Mouse (Mus musculus): Measurements from ENCODE around the gene Gprc5c.

The Gprc5c gene

DNA sequence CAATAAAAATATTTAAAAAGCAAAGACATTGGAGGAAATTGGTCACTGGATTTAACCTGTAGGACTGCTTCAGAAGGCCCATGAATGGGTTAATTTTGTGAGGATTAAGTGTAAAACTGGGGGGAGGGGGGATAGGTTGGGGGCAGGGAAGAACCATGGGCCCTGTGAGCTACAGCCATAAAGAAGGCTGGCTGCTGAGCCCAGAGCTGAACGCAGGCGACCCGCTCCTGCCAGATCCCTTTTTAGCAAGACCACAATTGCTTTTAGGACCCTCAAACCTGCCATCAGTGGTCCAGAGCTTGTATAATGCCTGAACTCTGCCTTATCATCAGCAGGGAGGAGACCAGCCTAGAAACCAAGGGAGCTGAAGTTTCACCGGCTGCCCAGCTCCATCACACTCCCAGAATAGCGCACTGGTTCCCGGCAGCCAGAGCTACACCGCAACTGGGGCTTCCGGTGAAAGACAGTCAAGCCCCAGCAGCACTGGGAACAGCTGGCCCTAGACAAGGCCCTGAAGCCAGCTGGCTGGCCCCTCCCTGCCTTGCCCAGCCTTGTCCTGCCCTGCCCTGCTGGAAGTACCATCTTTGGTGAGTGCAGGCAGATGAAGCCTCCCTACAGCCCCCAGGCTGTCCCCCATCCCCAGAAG is 7.0 kb upstream of the Gprc5c start:
- DNase-seq (ENCODE audit: low spot score), result no peak

DNA sequence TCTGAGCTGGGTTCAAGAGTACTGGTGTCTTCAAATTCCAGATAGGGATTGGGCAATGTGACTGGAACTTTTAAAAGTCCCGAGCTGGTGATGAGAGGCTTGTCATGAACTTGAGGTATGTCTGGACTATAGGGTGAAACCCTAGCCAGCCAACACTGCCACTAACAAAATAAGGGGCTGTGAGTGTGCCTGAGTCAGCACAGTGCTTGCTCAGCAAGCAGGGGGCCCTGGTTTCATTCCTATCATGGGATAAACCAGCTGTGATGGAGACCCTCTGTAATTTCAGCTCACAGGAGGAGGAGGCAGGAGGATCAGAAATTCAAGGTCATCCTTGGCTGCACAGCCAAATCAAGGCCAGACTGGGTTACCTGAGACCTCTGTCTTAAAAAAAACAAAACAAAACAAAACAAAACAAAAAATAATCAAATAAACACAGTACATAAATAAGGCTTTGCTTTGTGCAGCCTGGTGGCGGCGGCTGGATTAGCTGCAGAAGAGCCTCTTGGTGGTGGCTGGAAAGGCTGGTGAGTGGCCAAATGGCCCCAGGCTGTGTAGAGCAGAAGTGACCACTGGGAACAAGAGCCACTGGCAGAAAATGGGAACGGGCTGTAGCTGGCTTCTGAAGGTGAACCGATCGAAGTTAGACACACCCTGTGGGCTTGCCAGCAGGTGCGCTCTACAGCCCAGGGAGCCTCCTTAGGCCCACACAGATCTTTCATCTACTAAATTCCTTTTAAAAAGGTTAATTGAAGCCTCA is 6.3 kb upstream of the Gprc5c start:
- no peak for DNase-seq (ENCODE audit: low spot score)

DNA sequence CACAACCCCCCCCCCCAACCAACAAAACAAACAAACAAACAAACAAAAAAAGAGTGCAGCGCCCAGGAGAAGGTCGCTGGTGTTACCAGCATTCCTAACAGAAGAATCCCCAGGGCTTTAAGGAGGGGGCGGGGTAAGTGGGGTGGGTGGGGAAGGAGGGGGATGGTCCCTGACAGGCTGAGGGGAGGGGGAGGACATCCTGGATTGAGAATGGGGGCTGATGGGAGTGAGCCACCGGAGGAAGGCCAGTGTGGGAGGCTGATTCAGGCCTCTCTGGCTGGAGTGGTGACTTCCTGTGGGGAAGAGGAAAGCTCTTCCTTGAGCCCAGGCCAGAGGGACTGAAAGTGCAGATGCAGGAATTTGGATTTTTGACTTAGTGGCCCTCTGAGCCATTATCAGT is 4.6 kb upstream of the Gprc5c start:
- no peak for DNase-seq (ENCODE audit: low spot score)

DNA sequence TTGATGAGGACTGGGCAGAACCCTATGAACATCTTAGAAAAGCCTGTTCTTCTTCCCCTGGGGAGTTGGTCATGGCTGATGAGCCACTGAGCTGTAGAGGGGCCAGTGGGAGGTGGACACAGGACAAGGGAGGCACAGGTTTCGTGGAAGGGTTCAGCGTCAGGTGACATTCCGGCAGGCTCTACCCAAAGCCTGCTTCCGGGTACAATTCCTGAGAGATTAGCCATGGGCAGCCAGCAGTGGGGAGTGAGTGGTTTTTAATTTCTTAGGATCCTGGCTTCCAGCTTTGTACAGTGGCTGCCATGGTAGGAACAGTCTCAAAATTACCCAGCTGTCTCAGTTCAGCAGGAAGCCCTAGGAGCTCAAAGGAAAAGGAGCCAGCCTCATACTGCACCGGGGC is 3.9 kb upstream of the Gprc5c start:
- no peak for DNase-seq (ENCODE audit: low spot score)

DNA sequence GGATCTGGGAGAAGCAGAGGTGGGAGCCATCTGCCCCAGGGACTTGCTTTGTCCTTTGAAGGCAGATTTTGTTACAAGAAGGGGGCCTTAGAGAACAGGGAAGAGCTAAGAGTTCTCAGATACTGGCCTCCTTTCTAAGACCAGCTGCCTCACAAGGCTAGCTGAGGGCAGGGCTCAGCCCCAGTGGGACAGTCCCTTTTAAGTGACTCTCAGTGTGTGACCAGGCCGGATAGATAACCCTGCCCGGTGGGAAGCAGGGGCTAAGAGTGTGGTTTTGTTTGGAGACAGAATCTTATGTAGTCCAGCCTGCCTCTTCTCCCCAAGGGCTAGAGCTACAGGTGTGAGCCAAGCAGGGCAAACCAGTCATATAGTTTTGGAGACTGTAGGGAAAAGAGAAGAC is 1.4 kb upstream of the Gprc5c start:
- no peak for DNase-seq (ENCODE audit: low spot score)

DNA sequence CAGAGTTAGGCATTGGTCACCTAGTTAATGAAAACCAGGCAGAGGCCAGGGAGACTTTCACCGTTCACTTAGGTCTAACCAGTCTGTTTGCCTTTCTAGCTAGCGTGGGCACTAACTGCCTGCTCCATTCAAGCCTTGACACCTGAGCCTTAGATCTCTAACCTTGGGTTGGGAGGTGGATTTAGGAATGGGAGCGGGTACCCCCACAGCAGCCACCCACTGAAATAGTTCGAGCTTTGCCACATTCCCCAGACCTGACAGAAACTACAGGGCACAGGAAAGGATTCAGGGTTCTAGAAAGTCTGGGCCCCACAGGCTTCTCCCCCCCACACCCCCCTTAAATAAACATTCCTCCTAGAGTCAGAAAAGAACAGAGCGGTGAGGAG is 893 bp upstream of the Gprc5c start:
- DNase-seq (ENCODE audit: low spot score), result no peak

DNA sequence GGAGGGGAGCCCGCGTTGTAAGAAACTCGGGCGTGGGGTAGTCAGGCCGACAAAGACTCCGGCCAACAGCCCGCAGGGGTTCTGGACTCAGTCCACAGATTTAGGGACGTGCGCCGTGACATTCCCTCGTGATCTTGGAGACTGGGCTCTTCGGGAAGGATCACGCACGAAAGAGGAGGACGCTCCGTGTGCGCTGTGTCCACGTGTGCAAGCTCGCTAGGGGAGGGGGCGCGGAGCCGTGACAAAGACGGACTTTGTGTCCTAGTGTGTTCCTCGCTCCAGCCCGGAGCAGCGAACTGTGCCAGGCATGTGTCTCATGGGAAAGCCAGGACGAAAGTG is 286 bp downstream of the Gprc5c start:
- DNase-seq (ENCODE audit: low spot score), result no peak

DNA sequence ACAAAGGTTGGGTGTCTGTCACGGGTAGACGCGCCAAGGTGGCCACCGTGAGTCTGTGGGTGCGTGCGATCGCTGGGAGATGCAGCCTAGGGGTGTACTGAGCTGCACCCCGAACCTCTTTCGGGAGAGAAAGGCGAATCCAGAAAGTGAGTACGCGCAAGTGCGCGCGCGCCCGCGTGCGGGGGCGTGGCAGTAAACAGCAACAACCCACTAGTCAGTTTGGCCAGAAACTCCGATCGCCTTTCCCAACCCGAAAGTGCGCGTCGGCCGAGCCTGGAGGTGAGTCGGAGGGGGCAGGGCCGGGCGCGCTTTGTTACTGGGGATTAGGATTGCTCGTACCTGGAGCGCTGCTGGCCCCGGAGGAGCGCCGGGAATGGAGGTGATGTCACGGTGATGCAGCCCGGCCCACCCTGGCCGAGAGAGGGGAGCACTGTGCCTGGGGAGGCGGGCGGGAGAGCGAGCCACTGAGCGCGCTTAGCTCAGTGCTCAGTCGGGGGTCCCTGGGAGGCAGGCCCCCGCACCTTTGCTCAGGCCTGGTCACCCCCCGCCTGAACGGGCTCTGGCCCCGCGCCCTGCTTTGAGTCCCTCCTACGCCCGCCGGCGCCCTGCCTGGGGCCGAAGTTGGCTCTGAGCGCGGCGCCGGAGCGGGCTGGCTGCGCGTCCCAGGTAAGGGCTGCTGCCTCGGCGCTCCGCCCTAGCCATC is 807 bp downstream of the Gprc5c start:
- DNase-seq (ENCODE audit: low spot score), result no peak

DNA sequence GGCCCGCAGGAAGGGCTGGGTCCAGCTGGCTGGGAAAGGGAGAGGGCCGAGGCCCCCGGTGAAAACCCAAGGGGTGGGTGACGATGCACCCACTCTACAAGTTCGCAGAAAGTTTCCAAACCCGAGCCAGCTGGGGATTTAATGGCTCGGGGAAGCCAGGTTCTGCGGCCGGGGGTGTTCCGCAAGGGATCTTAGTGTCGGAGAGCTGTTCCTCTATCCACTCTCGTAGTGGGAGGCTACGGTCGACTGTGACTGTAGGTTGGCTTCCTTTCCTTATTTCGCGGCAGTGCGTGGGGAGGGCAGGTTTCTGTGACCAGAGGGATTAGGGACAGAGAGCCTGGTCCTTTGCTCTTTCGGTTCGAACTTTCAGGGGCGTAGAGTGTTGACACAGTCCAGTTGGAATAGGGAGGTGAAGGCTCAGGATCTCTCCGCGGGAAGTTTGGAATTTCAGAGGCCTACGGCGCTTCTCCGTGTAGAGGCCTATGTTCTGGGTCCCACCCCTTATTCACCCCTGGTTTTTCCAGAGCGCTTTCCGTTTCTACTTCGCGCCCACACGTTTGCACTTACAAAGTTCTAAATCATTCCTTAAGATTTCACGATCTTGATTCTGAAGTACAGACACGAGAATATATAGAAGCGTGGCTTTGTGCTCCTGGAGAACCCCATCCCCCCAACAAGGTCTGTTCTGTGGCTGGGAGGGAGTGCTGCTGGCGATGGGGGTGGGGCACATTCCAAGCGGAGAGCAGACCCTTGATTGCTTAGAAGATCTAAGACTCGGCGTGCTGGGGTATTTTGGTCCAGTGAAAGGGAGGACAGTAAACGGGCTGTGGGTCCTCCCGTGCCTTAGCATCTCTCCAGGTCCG is 1.6 kb downstream of the Gprc5c start:
- DNase-seq (ENCODE audit: low spot score), result no peak

DNA sequence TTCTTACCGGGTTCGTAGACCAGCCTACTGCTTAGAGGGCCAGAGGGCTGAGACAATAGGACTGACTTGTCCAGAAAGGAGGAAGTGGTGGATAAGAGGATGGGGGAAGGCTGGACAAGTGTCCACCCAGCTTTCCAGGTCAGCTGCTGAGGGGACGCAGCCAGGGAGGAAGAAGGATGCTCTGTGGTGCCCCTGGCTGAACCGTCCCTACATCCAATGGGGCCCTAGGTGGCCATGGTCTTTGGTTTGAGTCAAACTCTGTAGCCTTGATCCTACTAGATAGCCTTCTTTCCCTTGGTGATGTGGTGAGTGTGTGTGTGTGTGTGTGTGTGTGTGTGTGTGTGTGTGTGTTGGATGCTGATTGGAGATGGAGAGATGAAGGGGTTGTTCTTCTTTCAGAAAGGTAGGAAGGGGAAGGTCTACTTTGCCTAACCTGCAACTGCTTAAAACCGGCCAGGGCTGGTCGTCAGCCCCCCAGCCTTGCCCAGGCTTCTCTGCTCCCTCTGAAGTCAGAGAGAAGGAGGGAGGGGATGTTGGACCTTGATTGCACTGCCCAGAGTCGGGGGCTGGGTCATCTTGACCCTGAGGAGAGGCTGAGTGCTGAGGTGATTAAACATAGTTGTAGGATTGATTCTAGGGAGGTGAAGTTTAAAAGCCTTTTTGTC is 2.4 kb downstream of the Gprc5c start:
- no peak for DNase-seq (ENCODE audit: low spot score)

DNA sequence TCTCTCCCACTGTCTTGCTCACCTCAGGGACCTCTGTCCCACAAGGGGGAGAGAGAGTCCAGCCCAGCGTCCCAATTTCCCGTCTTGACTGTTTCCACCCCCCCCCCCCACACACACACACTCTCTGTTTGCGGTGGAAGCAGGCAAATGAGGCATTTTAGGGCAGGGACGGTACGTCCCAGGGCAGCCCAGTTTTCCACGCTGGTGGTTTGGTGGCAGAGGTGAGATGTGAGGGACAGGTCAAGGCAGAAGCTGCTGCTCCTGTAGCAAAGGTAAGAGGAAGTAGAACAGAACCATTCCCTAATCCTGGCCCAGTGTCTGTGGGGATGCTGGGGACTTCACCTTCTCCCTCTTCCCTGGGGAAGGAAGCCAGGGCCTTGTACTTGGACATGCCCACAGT is 3.6 kb downstream of the Gprc5c start:
- no peak for DNase-seq (ENCODE audit: low spot score)

DNA sequence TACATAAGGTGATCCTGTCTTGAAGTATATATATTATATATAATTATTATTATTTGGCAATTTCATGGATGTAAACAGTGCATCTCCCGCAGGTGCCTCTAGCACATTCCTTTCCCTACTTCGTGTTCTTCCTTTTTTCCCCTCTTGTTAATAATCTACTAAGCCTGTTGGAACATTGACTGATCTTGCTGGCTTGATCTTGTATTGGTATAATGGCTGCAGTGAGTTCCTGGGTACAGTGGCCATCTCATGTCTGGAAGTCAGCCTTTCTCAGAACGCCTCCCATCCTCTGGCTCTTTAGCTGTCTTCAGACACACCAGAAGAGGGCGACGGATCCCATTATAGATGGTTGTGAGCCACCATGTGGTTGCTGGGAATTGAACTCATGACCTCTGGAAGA is 5.2 kb downstream of the Gprc5c start:
- no peak for DNase-seq (ENCODE audit: low spot score)

DNA sequence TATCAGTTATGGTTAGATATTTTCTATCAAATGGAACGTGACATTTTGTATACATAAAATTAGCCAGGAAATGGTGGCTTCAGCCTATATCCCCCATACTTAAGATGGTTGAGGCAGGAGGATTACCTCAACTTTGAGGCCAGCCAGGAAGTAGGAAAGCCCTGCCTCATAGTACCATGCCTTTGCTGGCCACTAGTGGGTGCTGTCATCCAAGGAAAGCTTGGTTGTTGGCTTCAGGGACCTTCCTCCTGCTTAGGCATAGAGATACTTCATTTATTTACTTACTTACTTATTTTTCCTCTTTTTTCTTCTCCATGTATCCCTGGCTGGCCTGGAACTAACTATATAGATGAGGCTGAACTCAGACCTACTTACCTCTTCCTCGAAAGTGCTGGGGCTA is 7.7 kb downstream of the Gprc5c start:
- DNase-seq (ENCODE audit: low spot score), result no peak

DNA sequence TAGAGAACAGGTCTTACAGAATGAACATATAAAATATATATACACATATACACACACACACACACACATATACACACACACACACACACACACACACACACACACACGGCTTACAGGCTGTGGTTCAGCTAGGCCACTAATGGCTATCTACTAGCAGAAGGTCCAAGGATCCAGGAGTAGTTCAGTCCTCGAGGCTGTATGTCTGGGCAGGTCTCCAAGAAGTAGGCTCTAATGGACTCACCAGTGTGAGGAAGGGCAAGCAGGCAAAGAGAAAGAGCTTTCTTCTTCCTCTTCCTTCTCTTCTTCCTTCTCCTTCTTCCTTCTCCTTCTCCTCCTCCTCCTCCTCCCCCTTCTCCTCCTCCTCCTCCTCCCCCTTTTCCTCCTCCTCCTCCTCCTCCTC is 10.1 kb downstream of the Gprc5c start:
- DNase-seq (ENCODE audit: low spot score), result no peak

DNA sequence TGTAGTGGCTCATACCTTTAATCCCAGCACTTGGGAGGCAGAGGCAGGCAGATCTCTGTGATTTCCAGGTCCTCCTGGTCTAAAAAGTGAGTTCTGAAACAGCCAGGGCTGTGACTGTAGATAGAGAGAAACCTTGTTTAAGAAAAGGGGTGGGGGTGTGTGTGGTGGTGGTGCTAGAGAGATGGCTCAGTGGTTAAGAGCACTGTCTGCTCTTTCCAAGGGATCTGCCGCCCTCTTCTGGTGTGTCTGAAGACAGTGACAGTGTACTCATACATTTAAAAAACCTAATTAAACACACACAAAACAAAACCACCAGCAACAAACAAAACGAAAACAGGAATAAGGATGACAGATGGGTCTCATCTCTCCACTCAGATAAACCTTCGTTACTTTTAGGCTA is 11.7 kb downstream of the Gprc5c start:
- no peak for DNase-seq (ENCODE audit: low spot score)

DNA sequence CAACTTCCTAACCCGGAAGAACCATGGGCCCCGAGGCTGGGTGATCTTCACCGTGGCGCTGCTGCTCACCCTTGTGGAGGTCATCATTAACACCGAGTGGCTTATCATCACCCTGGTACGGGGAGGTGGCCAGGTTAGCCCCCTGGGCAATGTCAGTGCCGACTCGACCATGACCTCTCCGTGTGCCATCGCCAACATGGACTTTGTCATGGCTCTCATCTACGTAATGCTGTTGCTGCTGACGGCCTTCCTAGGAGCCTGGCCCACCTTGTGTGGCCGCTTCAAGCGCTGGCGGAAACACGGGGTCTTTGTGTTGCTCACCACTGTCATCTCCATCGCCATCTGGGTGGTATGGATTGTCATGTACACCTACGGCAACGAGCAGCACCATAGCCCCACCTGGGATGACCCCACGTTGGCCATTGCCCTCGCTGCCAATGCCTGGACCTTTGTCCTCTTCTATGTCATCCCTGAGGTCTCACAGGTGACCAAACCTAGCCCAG is 13.0 kb downstream of the Gprc5c start:
- no peak for DNase-seq (ENCODE audit: low spot score)

DNA sequence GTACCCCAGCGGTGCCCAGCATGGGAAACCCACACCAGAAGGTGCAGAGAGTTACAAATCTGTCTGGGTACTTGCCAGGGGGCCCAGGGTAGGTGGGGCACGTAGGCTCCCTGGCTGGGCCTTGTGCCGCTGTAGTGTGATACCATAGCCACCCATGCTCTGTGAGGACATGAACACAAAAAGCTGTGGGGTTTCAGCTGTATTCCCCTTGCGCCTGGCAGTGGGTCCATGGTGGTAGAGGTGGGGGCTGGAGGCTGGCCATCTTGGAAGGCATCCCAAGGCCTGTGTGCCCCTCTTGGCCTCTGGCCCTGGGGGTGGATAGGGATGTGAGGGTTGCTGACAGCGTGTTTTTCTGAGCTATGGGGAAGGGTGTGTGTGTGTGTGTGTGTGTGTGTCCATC is 15.0 kb downstream of the Gprc5c start:
- no peak for DNase-seq (ENCODE audit: low spot score)

DNA sequence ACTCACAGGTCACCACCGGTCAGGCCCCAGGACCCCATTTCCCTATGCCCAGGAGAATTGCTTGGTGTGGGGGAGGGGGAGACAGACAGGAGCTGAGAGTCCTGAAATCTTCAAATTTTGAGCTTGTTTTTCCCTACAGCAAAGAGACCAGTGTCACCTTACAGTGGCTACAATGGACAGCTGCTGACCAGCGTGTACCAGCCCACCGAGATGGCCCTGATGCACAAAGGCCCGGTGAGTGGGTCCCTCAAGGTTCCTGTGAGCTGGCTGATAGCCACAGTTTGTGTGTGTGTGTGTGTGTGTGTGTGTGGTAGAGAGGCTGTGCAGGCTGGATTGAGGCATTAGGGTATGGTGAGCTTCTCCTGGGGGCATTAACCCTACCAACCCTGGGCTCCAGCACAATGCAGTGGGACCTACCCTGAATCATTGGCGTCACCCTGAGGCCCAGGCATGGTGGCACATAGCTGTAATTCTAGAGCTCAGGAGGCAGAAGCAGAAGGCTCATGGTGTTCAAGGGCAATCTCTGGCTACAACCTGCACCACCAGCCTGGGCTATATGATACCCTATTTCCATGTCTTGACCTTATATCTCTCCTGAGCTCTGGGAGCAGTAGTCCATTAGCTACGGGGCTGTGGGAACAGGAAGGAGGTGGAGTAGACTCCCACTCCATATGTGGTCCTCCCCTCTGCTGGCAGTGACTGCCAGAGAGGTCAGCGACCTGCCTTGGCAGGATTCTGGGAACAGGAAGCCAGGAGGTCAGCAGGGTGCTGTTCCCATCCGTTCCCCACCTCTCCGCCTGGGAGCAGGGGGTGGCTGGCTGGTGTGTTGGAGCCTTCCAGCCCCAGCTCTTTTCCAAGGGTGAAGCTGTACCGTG is 15.8 kb downstream of the Gprc5c start:
- peak; percentile 20 for DNase-seq (ENCODE audit: low spot score)

DNA sequence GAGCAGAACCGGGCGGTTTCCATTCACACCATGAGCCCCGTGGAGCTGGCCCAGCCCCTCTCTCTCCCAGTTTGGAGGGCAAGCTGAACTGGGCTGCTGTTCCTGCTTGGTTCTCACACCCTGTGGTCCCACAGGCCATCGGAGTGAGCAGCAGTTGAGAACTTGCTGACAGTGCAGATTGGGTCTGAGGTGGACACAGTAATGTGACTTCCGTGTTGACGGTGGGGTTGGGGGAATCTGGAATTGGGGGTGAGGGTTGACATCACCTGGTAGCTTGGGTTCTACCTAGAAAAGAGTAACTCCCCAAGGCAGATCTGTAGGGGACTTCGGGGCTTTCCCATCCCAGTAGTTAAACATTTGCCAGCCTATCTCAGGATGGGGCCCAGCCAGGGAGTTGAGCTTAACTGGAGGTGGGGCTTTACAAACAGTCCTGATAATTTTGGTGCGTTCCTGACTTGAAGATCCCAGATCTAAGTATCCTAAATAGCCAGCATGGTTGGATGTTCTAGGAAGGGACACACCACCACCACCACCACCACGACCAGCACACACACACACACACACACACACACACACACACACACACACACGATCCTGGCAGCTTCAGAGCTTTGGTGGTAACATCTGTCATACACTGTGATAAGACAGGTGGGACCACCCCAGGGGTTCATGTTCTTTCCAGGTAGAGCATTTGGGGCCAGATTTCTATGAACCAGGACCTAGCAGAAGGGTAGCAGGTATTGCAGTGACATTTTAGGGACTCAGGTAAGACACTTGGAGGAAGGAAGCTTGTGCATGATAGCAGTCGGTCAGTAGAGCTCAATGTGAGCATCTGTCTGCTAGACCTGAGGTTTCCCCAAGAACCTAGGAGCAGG is 16.6 kb downstream of the Gprc5c start:
- no peak for DNase-seq (ENCODE audit: low spot score)

DNA sequence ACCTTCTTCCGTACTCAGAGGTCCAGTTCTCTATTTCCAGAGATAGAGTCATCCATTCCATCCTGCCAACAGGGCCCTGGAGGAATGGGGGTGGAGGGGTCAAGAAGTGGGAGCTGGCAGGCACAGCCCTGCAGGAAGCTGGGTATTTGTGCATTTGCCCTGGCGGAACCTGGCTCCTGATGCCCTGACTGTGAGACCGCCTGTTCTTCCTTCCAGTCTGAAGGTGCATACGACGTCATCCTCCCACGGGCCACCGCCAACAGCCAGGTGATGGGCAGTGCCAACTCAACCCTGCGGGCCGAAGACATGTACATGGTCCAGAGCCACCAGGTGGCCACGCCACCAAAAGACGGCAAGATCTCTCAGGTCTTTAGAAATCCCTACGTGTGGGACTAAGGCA is 17.3 kb downstream of the Gprc5c start:
- DNase-seq (ENCODE audit: low spot score), result no peak
